Mouse (Mus musculus) adrenal gland, postnatal 25 days (tissue): ENCODE results near the gene Gm10134. TPM values are rescaled to one million over a fixed set of nuclear protein-coding genes. Genes with fewer than 3 reads are reported as not detected.

Source experiments
- total RNA-seq: library from RNA; stranded (reverse); gene quantifications from 2 replicates; pipeline ENCODE4 v1.2.3, GENCODE M21; 2021

Gm10134 gene
- total RNA-seq, 1 experiment from 2014 or later: 3.4 TPM

Other genes with a start within 250 kb of the Gm10134 start
- 5.5 and 9.6 TPM in 2 replicates for gene Ppp1r26, start 59.3 kb upstream of the Gm10134 start, total RNA-seq
- 1.0 TPM in 1 of 2 replicates, not detected in the other for gene 1700007K13Rik, start 39.8 kb upstream of the Gm10134 start, total RNA-seq
- gene Mrps2, start 38.0 kb upstream of the Gm10134 start, total RNA-seq: 52.4 and 61.8 TPM in 2 replicates
- 2.1 and 3.2 TPM in 2 replicates for gene Gbgt1, start 9.2 kb upstream of the Gm10134 start, total RNA-seq
- 32.6 and 40.3 TPM in 2 replicates for gene Ralgds, start 7.0 kb downstream of the Gm10134 start, total RNA-seq
- gene Cel, start 57.3 kb downstream of the Gm10134 start, total RNA-seq: 0.24 TPM in 1 of 2 replicates, not detected in the other
- 22.3 and 24.4 TPM in 2 replicates for gene Gtf3c5, start 77.7 kb downstream of the Gm10134 start, total RNA-seq
- not detected in 2 replicates for gene Gfi1b, start 115.9 kb downstream of the Gm10134 start, total RNA-seq
- 22.3 and 22.8 TPM in 2 replicates for gene Tsc1, start 135.1 kb downstream of the Gm10134 start, total RNA-seq
- gene Spaca9, start 193.6 kb downstream of the Gm10134 start, total RNA-seq: 1.5 TPM in 1 of 2 replicates, not detected in the other
- not detected in 2 replicates for gene Ak8, start 194.1 kb downstream of the Gm10134 start, total RNA-seq